Mouse (Mus musculus): Measurements from ENCODE around the gene Herpud2.
"Not testable (repeated sequence)": the region's sequence is repeated elsewhere in the genome, so short reads cannot be mapped to it uniquely, and the experiment has no call there.

Gene Herpud2

DNA sequence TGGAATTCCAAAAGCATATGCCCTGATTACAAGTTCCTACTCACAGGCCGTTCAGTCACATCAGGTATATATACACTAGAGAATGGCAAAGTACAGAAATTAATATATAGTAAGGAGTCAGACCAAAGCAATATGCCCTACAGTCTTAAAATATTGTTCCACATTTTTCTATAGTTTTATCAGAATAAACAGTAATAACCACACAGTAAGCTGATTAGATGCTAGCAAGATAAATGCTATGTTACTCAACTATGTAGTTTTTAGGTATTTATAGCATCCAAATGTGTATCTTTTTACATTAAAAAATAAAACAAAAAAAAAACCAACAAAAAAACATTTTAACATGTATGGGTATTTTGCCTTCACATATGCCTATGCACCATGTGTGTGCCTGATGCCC is 5.7 kb downstream of the Herpud2 start:
- DNase-seq (ENCODE audit: low spot score in 2 of 2): no peak

DNA sequence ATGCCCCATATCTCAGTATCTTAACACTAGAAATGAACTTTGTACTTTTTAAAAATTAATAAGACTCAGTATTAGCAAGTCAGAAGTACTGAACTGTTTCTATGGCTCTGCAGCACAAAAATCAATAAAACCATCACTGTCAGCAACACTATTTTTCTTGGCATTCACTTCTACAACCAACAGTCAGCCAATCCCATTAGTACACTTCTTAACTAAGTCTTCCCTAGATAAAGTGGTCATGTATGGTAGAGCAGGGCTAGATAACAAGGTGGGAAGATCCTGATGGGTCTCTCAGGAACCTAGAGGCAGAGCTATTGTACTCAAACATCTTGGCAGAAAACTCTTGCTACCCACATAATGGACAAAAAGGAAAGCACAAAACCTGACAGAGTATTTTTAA is 7.7 kb downstream of the Herpud2 start:
- no peak for DNase-seq (ENCODE audit: low spot score in 2 of 2)

DNA sequence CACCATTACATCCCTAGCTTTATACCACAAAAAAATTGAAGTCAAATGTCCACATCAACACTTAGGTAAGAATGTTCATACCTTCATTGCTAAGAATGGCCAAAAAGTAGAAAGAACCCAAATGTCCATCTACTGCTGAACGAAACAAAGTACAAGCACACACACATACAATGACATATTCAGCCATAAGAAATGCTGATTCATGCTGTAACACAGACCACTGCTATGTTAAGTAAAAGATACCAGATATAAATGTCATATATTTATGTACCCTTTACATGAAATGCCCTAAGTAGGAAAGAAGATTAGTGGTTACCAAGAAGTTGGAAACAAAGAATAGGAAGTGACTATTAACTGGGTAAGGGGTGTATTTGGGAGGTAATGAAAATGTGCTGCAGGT is 8.6 kb downstream of the Herpud2 start:
- DNase-seq (ENCODE audit: low spot score in 2 of 2): no peak

DNA sequence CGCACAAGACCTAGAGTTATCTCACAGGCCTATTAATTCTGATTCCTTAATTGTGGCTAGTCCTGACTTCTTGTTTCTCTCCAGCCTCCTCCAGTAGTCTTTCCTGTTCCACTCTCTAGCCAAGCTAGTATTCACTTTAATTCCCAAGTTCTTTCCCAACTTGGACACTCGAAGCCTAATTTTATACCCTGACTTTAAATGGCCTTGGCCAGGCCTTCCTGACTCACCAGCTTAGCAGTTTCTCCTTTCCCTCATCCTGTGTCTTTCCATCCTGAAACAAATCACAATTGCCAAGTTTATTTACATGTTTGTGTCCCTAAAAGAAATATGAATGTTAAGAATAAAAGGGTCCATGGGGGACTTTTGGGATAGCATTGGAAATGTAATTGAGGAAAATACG is 9.6 kb downstream of the Herpud2 start:
- no peak for DNase-seq (ENCODE audit: low spot score in 2 of 2)

DNA sequence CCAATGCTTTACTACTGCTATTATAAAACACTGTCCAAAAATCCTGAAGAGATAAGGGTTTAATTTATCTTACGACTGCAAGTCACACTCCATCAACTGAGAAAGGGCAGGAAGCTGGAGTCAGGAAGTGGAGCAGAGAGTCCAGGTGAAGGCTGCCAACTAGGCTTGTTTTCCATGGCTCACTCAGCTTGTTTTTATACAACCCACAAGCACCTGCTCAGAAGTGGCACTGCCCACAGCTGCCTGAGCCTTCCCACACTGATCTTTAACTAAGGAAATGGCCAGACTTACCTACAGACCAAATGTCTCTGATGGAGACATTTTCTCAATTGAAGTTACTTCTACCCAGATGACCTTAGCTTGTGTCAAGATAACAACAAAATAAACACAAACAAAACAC is 11.3 kb downstream of the Herpud2 start:
- no peak for DNase-seq (ENCODE audit: low spot score in 2 of 2)

DNA sequence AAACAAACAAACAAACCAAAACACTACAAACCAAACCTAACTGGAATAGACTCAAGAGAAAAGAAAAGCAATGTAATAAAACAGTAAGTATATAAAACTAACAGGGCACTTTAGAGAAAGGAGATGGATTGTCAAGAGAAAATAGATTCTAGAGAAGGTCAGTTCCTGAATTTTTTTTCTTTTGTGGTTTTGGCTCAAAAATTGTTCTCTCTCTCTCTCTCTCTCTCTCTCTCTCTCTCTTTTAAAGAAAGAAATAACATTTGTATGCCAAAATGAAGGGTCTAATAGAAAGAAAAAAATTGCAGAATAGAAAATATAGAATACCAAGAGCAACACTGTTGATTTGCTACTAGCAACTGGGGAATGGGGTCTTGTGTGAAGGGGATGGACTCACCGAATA is 12.7 kb downstream of the Herpud2 start:
- no peak for DNase-seq (ENCODE audit: low spot score in 2 of 2)

DNA sequence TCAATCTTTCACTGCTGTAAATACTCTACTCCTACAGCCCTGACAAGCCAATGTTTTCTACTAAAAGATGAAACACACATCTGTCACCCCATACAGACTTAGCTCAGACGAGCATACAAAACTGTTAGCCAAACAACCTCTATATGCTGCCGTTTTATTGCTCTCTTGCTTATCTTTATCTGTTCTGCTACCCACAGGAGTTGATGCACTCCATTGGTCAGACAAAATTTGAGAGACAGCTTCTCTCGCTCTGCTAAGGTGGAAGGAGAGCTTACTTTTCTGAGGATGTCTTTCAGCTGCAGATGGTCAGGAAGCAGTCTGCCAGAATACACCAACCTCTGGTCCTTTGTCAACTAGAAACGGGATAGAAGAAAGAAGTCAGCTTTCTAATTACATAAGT is 18.7 kb downstream of the Herpud2 start:
- no peak for DNase-seq (ENCODE audit: low spot score in 2 of 2)

DNA sequence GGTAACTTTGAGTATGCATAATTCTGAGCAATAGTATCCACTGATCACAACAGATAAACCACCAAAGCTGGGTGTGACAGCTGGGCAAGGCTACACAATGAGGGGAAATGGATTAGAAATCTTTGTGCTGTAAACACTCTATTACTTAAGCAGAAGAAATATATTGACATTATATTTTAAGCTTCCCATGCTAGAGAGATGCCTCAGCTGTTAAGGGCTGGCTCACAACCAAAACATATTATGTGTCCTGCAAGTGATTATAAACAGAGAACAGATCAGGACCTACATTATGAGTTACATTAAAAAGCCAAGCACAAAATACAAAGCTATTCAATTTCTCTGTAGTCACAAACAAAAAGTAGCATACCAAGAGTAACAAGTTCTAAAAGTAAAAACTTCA is 19.4 kb downstream of the Herpud2 start:
- no peak for DNase-seq (ENCODE audit: low spot score in 2 of 2)

DNA sequence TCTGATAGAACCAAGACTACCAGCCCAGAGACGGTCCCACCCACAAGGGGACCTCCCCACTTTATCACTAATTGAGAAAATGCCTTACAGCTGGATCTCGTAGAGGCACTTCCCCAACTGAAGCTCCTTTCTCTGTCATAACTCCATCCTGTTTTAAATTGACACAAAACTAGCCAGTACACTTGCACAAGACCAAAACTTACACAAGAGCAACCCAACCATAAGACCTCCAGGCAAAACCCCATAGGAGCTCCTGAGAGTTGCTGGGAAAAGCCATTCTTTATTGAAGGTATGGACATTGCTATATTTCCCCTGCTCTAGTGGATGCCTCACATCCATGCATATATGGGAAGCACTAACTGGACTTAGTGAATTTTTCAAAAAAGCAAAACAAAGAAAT is 27.6 kb downstream of the Herpud2 start:
- no peak for DNase-seq (ENCODE audit: low spot score in 2 of 2)

DNA sequence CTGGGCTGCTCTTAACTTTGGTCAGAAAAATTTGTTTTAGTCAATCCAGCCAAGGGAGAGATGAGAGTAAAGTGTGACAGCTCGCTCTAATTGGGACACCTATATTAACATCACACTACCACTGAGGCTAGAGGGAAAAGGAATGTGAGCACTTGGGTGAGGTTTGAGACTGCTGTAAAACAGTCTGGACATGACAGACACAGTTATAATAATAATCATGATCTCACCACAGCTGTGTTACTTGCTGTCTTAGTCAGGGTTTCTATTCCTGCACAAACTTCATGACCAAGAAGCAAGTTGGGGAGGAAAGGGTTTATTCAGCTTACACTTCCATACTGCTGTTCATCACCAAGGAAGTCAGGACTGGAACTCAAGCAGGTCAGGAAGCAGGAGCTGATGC is 28.0 kb downstream of the Herpud2 start:
- not testable (repeated sequence) for DNase-seq (ENCODE audit: low spot score in 2 of 2)

DNA sequence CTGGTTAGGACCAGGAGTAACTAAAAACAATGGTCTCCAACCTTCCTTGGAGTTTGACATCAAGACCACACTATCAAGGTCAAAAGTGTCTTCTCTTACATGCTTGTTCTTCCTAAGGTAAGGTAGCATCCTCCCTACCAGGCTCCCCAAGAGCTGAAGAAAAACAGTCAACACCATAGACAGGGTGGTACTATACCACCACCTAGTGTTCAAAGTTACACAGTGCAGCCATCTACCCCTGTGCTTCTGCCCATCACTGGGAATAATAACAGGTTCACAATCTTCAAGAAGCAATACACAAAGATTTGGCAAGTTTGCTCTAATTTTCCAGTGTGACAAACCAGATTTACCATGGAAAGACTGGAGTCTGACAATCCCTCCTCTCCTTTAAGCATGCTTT is 47.0 kb downstream of the Herpud2 start:
- peak in 1 of 2 experiments; percentile 44 for DNase-seq (ENCODE audit: low spot score in 2 of 2)

DNA sequence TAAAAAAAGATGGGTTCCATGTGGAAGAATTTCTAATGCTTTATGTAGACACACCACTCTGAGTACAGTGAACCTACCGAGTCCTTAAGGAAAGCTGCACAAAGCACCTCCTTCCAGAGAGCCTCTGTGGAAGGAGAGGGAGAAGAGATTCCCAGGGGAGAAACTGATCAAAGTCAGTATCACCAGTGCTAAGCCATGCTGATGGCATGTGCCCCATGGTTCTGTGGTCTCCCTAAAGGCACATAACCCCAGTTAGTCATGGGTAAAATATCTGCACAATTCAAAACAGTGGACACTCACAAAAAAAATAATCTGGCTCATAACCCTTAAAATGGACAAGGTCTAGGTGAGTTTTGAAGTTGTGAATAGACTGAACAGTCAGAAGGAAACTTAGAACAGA is 48.7 kb downstream of the Herpud2 start:
- no peak for DNase-seq (ENCODE audit: low spot score in 2 of 2)

DNA sequence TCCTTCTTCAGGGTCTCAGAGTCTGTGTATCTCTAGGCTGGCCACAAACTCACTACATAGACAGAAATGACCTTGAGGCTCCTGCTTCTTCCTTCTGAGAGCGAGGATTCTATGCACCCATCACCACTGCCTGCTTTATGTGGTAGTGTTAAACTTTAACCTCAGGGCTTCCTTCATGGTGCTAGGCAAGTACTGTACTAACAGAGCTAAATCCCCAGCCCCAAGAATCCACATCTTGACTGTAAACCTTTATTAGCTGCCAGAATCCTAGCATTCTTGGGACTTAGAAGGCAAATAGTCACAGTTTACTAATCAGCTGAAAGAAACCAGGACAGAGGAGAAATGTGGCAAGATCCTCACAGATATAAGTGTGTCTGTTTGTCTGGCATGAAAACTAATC is 60.8 kb downstream of the Herpud2 start:
- DNase-seq (ENCODE audit: low spot score in 2 of 2): no peak

DNA sequence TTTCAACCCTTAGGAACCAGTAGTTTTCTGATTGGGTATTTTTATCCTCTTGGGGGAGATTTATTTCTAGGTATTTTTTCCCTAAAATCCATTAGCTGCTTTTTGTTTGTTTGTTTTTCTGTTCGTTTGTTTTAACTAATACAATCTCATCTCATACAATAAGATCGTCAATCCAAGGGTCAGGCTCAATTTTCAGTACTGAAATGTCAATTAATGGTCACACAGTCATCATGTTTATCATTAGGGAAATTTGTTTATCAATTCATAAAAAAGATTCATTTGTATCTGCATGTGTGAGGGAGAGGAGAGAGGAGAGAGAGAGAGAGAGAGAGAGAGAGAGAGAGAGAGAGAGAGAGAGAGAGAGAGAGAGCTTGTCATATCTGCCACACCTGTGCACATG is 62.5 kb downstream of the Herpud2 start, which contains the start of gene Gm10181:
Gm10181 (plus strand) TSS at position 301 of the 400 bp plus-strand sequence.
- DNase-seq (ENCODE audit: low spot score in 2 of 2): no peak

DNA sequence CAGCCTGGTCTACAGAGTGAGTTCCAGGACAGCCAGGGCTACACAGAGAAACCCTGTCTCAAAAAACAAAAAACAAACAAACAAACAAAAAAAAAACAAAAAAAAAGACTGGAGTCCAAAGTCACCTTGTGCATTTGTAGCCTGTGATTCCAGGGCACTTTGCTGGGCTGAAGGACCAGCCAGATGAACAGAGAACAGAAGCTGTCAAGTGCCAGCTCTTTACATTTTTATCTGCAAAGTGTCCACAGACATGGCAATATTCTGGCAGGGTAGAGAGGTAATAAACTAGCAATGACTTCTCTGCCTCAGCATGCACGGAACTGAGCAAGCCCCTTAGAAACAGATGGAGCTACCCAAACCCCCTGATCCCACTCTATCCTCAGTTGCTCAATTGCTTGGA is 75.1 kb downstream of the Herpud2 start:
- no peak for DNase-seq (ENCODE audit: low spot score in 2 of 2)

DNA sequence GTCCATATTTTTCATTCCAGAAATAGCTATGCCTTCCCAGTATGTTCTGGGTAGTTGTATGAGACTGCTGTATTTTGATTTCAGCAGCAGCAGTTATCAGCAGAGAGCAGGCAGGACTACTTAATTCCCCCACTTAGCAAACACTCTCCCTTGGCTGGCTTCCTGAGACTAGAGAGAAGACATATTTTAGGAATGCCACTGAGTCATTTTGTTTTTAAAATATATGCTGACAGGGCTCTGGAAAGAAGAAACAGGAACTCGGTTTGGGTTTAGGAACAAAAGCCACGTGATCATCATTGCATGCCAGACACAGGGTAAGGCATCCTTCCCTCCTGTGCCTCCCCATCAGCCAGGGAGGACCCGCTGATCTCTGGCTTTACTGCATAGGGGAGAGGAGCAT is 75.6 kb downstream of the Herpud2 start:
- no peak for DNase-seq (ENCODE audit: low spot score in 2 of 2)

DNA sequence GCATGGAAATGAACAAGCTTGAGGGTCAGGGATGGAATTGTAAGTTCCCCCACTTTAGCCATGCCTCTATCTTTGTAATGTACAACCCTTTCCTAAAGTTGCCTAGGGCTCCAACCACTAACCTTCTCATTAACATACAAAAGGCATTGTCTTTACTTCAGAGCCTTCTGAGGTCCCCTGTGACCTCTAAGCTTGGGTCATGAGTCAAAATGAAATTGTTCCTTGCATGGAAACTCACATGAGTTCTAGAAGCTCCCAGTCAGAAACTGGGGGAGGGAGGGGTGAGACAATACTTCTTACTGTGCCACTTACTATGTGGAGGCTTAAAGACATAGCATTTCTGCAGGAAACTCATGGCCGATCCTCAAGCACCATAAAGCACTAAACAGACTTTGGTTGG is 79.0 kb downstream of the Herpud2 start:
- no peak for DNase-seq (ENCODE audit: low spot score in 2 of 2)

DNA sequence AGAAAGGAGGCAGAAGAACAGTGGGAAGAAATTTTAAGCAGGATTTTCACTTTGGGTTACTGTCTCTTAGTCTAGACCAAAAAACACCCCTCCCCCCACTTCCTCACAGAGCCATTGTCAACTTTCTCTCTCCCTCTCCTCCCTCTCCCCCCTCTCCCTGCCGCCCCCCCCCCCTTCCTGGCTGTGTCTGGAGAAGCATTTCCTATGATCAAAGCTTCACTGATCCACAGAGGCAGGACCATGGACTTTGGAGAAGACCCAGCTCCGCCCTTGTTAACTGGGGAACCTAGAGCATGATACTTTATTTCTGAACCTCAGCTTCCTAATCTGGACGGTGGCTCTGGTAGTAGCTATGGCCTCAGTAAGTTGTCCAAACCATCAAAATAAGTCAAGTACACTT is 92.9 kb downstream of the Herpud2 start:
- no peak for DNase-seq (ENCODE audit: low spot score in 2 of 2)

All from frontal cortex, postnatal 14 days (tissue).